Mouse (Mus musculus): ENCODE data around the gene Gm20481. TPM values are rescaled to one million over a fixed set of nuclear protein-coding genes. Genes with fewer than 3 reads are reported as not detected.
"Not testable (repeated sequence)": the region's sequence is repeated elsewhere in the genome, so short reads cannot be mapped to it uniquely, and the experiment has no call there.

Gm20481 gene
- not detected for total RNA-seq (2021)
- long read RNA-seq, experiment 1: 0 reads
- long read RNA-seq, experiment 2: 0 reads

DNA sequence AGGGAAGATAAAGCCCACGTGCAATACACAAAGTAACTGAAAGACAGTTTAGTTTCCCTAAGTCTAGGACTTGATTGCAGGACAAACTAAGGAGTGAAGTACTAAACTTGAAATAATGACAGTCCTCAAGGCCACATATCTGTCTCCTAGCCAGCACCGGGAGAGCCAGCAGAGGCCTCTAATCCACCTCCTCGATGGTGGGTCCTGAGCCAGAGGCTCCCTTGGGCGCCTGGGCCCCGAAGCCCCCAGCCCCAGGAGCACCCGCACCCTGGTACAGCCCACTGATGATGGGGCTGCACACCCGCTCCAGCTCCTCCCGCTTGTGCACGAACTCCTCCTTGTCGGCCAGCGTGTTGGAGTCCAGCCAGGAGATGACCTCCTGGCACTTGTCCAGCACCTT is at the start of gene Gm20481:
TSS of gene Gm20481 (plus strand) at position 91 of the 400 bp plus-strand sequence.
- intact Hi-C loops (cut with DNase I): not testable (repeated sequence)

DNA sequence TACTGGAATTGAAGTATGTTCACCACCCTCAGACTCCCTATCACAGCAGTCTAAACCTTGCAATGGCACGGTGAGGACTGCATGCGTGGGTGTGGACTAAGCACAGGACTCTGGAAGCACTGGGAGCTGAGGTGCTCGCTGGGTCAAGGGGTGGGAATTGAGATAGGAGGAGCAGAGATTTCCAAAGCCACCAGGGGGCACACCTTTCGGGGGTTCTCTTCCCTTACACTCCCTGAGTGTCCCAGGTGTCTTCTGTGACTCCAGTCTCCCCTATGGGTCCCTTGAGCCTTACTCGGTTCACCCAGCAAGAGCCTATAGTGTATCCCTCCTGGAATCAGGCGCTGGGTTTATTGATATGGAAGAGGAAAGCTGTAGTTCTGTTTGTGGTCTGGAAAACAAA is 46.8 kb upstream of the Gm20481 start:
- no peak for DNase-seq
- intact Hi-C loops (cut with DNase I): no loop called here
- H3K27ac ChIP-seq: no peak overlapping the region
- H3K4me3 ChIP-seq: no peak overlapping the region
- TF ChIP-seq CTCF (IDR thresholded peaks at IDR 0.05): peak; percentile 29

More for the DNA sequence above, at the start of gene Gm20481:
- H3K4me3 ChIP-seq: peak within 1 kb of the TSS; percentile 41
- DNase-seq, H3K27ac ChIP-seq: not testable (repeated sequence)

DNA sequence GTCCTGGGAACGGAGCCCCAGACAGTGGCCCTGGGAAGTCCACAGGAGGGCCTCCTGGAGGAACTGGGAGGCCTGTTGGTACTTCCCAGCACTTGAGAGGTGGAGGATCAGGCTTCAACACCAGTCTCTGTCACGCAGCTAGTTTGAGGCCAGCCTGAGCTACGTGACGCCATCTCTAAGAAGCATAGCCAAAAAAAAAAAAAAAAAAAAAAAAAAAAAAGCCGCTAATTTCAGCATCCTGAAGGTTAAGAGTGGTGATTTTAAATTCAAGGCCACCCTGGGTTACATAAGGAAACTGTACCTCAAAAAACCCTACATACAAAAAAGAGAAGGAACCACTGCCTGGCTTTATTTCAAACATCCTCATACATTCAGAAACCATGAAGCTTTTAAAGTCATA is 45.5 kb upstream of the Gm20481 start:
- no peak for TF ChIP-seq CTCF (IDR thresholded peaks at IDR 0.05)
- no peak overlapping the region for H3K27ac ChIP-seq
- H3K4me3 ChIP-seq: no peak overlapping the region
- intact Hi-C loops (cut with DNase I): no loop called here
- DNase-seq: no peak

DNA sequence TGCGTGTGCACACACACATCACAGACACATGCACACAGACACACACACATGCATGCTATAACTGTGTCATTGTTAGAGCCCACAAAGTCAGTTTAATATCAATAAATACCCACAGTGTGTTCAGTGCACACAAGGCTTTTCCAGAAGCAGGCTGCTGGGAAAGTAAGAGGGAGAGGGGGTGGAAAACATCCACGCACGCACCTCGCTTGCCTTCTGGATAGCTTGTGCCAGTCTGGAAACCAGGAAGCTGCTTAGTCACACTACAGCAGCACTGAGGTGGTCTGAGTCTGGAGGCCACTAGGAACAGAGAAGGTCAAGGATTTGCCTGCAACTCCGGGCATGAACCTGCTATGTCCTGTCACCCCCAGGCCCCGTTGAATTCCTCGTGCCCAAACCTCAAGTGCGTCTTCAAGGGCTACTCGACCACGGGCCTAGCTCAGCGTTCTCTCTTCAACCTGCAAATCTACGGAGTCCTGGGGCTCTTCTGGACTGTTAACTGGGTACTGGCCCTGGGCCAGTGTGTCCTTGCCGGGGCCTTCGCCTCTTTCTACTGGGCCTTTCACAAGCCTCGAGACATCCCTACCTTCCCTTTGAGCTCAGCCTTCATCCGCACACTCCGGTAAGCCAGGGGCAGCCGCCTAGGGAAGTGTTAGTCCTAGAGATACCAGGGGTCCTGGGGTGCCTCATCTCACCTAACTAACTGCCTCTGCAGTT is 42.2 kb upstream of the Gm20481 start:
- Histone ChIP-seq H3K4me3 (no peak overlapping the region), H3K27ac (no peak overlapping the region)
- intact Hi-C loops (cut with DNase I): no loop called here
- no peak for DNase-seq
- TF ChIP-seq CTCF (IDR thresholded peaks at IDR 0.05): no peak

DNA sequence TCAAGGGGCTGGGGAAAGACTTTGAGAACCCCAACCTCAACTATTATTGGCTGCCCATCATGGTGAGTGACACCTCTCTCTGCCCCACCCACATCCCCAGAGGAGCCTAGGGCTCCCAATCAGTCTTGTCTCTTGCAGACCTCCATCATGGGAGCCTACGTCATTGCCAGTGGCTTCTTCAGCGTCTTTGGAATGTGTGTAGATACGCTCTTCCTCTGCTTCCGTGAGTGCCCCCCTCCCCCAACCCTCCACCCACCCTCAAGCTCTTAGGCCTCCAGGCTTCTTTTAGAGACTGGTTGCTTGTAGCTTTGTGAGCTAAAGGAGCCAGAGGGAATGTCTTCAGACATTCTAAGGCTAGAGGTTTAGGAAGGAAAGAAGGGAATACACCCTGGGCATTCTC is 40.9 kb upstream of the Gm20481 start:
- intact Hi-C loops (cut with DNase I): no loop called here
- Histone ChIP-seq H3K4me3 (no peak overlapping the region), H3K27ac (no peak overlapping the region)
- DNase-seq: no peak
- TF ChIP-seq CTCF (IDR thresholded peaks at IDR 0.05): no peak

DNA sequence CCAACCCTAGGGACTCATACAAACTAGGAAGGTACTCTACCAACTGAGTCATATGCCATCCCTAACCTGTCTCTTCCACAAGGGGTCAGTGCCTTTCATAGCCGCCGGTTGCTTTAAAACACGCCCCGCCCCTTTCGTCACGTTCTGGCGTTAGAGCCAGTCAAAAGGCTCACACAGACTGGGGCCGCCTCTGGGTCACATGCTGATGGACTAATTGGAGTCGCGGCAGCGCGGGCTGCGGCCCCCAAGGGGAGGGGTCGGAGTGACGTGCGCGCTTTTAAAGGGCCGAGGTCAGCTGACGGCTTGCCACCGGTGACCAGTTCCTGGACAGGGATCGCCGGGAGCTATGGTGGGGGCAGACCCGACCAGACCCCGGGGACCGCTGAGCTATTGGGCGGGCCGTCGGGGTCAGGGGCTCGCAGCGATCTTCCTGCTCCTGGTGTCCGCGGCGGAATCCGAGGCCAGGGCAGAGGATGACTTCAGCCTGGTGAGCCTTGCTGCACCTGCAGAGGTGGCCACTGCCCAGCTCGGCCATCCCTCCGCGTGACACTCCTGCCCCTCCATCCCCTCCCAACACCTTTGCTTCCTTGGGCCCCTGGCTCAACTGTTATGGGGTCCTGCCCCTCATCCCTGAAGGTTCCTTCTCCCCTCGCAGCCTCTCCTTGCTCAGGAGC is 38.5 kb upstream of the Gm20481 start, which contains the start of gene Neu1:
TSS of gene Neu1 (plus strand) at position 193 of the 674 bp plus-strand sequence.
- intact Hi-C loops (cut with DNase I): loop anchor here (2.0 to 10.0 kb wide), 2 partner anchors 20 to 54 kb away; partner anchors contain the start of gene Lsm2
- H3K27ac ChIP-seq: peak within 1 kb of the TSS; percentile 94

DNA sequence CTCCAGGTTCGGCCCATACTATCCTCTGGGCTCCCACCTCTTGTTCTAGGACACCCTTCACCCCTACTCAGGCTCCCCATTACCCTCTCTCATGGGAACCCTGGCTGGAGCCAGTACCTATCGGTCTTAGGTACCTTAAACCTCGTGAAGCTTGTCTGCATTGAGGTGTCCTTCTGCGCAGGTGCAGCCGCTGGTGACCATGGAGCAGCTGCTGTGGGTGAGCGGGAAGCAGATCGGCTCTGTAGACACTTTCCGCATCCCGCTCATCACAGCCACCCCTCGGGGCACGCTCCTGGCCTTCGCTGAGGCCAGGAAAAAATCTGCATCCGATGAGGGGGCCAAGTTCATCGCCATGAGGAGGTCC is 38.0 kb upstream of the Gm20481 start:
- H3K4me3 ChIP-seq: peak overlapping the region; percentile 89
- no peak for DNase-seq
- intact Hi-C loops (cut with DNase I): loop anchor here (2.0 to 10.0 kb wide), 2 partner anchors 19 to 53 kb away; partner anchors contain the start of gene Lsm2
- H3K27ac ChIP-seq: peak overlapping the region; percentile 94
- TF ChIP-seq CTCF (IDR thresholded peaks at IDR 0.05): no peak

More for the DNA sequence above, 38.5 kb upstream of the Gm20481 start, which contains the start of gene Neu1:
- peak; percentile 84 for TF ChIP-seq CTCF (IDR thresholded peaks at IDR 0.05)
- DNase-seq: peak; percentile 99
- peak within 1 kb of the TSS; percentile 89 for H3K4me3 ChIP-seq

DNA sequence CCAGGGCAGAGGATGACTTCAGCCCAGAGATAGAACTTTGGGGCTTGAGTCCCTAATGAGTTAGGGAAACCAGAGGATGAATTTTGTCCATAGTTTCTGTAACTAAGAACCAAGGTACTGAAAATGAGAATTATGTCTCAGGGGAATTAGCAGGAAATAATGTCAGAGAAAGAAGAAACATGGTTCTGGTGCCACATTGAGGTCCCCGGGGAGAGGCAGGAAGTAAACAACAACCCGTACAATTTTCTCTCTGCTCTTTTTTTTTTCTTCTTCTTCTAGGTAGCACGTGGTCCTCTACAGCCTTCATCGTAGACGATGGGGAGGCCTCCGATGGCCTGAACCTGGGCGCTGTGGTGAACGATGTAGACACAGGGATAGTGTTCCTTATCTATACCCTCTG is 37.4 kb upstream of the Gm20481 start:
- no peak for TF ChIP-seq CTCF (IDR thresholded peaks at IDR 0.05)
- intact Hi-C loops (cut with DNase I): loop anchor here (10.0 kb wide), 1 partner anchor 53 kb away; the partner anchor contains the start of gene Lsm2
- Histone ChIP-seq H3K4me3 (peak overlapping the region; percentile 89), H3K27ac (peak overlapping the region; percentile 94; the same call in 1 of the 2 replicates)
- no peak for DNase-seq

DNA sequence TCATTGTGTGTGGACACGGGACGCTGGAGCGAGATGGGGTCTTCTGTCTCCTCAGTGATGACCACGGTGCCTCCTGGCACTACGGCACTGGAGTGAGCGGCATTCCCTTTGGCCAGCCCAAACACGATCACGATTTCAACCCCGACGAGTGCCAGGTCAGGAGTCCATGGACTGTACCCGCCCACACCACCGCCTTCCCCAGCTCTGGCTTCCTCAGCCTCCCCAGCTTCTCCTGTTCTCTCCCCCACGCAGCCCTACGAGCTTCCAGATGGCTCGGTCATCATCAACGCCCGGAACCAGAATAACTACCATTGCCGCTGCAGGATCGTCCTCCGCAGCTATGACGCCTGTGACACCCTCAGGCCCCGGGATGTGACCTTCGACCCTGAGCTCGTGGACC is 35.7 kb upstream of the Gm20481 start:
- DNase-seq: no peak
- no peak for TF ChIP-seq CTCF (IDR thresholded peaks at IDR 0.05)
- Histone ChIP-seq H3K27ac (peak overlapping the region; percentile 48), H3K4me3 (peak overlapping the region; percentile 55)
- intact Hi-C loops (cut with DNase I): loop anchor here (10.0 kb wide), 1 partner anchor 51 kb away; the partner anchor contains the start of gene Lsm2

DNA sequence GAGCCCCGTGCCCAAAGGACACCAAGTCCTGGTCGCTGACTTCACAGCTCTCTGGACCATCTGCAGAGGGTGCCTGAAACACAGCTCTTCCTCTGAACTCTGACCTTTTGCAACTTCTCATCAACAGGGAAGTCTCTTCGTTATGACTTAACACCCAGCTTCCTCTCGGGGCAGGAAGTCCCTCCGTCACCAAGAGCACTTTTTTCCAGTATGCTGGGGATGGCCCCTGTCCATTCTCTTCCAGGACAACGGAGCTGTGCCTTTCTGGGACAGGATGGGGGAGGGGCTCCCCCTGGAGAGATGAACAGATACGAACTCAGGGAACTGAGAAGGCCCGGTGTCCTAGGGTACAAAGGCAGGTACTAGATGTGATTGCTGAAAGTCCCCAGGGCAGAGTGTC is 34.9 kb upstream of the Gm20481 start:
- no peak for TF ChIP-seq CTCF (IDR thresholded peaks at IDR 0.05)
- H3K4me3 ChIP-seq: peak overlapping the region; percentile 55
- no peak for DNase-seq
- peak overlapping the region; percentile 48 for H3K27ac ChIP-seq
- intact Hi-C loops (cut with DNase I): loop anchor here (10.0 kb wide), 1 partner anchor 50 kb away; the partner anchor contains the start of gene Lsm2

DNA sequence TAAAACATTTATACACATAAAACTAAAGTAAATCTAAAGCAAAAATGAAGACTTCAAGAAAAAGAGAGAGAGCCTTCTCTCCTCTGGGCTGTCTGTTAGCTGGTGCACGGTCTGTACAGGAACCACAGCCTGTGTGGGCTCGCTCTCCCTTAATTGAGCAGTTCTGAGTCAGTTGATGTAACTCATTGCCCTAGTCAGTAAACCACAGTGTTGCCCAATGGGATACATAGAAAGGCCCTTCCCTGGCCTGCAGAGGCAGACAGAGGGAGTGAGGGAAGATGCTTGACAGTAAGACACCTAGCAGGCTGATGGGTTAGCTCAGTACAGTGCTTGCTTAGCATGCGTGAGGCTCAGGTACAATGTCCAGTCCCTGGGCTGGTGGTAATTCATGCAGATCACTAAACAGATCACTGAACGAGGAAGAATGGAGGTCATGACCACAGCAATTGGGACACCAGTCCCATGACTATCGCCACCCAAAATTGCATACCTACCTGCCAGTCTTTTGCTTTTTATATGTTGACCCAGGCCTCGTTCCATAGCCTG is 31.7 kb upstream of the Gm20481 start:
- TF ChIP-seq CTCF (IDR thresholded peaks at IDR 0.05): no peak
- intact Hi-C loops (cut with DNase I): loop anchor here (10.0 kb wide), 1 partner anchor 47 kb away; the partner anchor contains the start of gene Lsm2
- DNase-seq: no peak
- Histone ChIP-seq H3K27ac (no peak overlapping the region), H3K4me3 (no peak overlapping the region)

DNA sequence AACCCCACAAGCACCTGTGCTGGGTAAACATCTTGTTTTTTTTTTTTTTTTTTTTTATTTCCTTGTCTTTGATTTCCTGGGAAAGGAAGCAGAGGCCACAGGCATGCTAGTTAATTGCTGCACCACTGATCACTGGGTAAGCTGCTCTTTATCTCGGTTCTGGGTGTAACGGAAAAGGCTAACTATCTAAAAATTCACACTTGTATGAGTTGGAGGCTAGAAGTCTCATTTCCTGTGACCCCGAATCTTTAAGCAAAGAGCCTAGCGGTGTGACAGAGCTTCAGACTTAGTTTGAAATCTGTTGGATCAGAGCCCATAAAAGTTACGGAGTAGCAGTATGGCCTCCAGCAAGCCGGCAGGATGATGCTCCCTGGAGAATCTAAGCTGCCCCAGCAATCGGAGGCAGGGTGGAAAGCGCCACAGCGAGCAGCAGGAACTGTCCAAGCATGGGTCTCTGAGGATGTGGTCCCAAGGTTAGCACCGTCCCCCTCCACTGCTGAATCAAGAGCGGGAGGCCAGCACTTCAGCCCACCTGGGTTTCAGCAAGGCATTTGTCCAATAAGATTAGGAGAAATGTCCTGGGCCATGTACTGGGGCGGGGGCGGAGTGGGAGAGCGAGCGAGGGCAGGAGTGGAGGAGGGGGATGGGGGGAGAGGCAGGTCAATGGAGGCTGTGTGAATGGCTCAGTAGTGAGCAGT is 28.2 kb upstream of the Gm20481 start:
- no peak for TF ChIP-seq CTCF (IDR thresholded peaks at IDR 0.05)
- DNase-seq: no peak
- intact Hi-C loops (cut with DNase I): no loop called here

More for the DNA sequence above, 28.2 kb upstream of the Gm20481 start:
- Histone ChIP-seq H3K4me3 (peak overlapping the region; percentile 68), H3K27ac (peak overlapping the region; percentile 70)

All from gastrocnemius, adult 2 months (tissue).